Comparison of ENCODE assay signal across 8 mouse cellular contexts in the genomic region with DNA sequence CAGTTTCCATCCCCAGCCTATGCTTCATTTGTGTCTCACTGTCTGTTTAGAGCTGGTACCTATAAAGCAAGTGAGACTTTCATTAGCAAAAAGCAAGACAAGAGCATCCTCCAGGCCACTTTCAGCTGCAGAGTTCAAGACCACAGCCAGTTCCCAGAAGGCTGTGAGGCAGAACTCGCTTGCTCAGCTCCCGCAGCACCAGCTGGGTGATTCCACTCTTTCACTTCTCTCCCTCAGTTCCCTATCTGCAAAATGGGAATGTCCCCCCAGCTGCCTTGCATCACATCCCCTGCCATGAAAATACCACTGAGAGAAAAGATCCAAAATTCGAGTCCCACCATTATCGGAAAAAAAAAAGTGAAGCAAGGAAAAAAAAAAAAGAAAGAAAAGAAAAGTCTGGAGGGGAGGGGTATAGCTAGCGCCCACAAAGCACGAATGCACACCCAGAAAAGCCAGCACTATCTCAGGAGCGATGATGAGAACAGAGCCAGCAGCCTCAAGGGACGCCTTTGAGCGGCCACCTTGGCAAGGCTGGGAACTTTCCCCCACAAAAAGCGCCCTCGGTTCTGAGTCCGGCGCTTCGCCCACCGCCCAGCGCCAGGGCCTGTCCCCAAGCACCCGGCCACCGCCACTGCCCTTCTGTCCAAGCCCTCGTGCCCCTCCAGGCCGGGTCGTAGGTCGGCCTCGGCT. TPM values are rescaled to one million over a fixed set of nuclear protein-coding genes. Genes with fewer than 3 reads are reported as not detected.
DNase-seq lines count a peak whose midpoint lies in the region; ATAC-seq lines count a peak whose summit lies in the region.

No protein-coding gene starts in this region.

- WGBS in heart, embryonic 12.5 days, result 2% methylated on average over 22 of the region's 23 CpGs
- 3% methylated on average over 23 of the region's 23 CpGs for WGBS in limb, embryonic 15.5 days
- whole genome bisulfite sequencing in neural tube, embryonic 14.5 days, result 2% methylated on average over 23 of the region's 23 CpGs

- H3K4me3 ChIP-seq in heart, embryonic 12.5 days, result peak overlapping the region; percentile 91
- H3K4me3 ChIP-seq in limb, embryonic 15.5 days, result peak overlapping the region; percentile 60
- peak overlapping the region; percentile 91 for H3K4me3 ChIP-seq in neural tube, embryonic 14.5 days (ENCODE audit: low read depth, low read length)

- ATAC-seq in heart, embryonic 12.5 days (ENCODE audit: insufficient number of reproducible peaks, low FRiP score), result peak; percentile 3; the same call in 1 of the 2 replicates
- no peak for ATAC-seq in limb, embryonic 15.5 days (ENCODE audit: insufficient number of reproducible peaks, low FRiP score, low TSS enrichment, low read depth)
- ATAC-seq in neural tube, embryonic 14.5 days (ENCODE audit: low read depth), result peak; percentile 7; the same call in 1 of the 2 replicates

- H3K9ac ChIP-seq in heart, embryonic 12.5 days, result peak overlapping the region; percentile 89
- peak overlapping the region; percentile 64 for H3K9ac ChIP-seq in limb, embryonic 15.5 days
- peak overlapping the region; percentile 96 for H3K9ac ChIP-seq in neural tube, embryonic 14.5 days (replicated peaks; ENCODE audit: low read depth, low read length)

- H3K27me3 ChIP-seq in heart, embryonic 12.5 days (replicated peaks), result no peaks in the 10 kb centered on the region; the same call in 1 of the 2 replicates
- 0 out of 2 replicates have a peak, but pooled peaks cover 16% of the 10 kb centered on the region for H3K27me3 ChIP-seq in limb, embryonic 15.5 days
- H3K27me3 ChIP-seq in neural tube, embryonic 14.5 days (ENCODE audit: control insufficient read depth, insufficient read depth, low read length), result no peaks in the 10 kb centered on the region

- H3K9me3 ChIP-seq in heart, embryonic 12.5 days (replicated peaks), result no peaks in the 10 kb centered on the region
- no peaks in the 10 kb centered on the region for H3K9me3 ChIP-seq in limb, embryonic 15.5 days
- no peaks in the 10 kb centered on the region for H3K9me3 ChIP-seq in neural tube, embryonic 14.5 days (ENCODE audit: control insufficient read depth, low read length)

- peak overlapping the region; percentile 98 for H3K4me2 ChIP-seq in heart, embryonic 12.5 days
- H3K4me2 ChIP-seq in limb, embryonic 15.5 days, result peak overlapping the region; percentile 95
- peak overlapping the region; percentile 71 for H3K4me2 ChIP-seq in neural tube, embryonic 14.5 days (ENCODE audit: low read depth, low read length)

- DNase-seq in gastrocnemius, postnatal 25 days, result peak; percentile 35
- no peak for DNase-seq in gastrocnemius, postnatal 4 days (ENCODE audit: low spot score in 2 of 2)
- DNase-seq in urinary bladder, adult 2 months (ENCODE audit: low spot score), result peak; percentile 11
- no peak for DNase-seq in urinary bladder, postnatal 25 days (ENCODE audit: low spot score)
- DNase-seq in embryo, embryonic 10 days (ENCODE audit: low spot score), result no peak

- peak overlapping the region; percentile 77; the same call in 1 of the 2 replicates for H3K27ac ChIP-seq in heart, embryonic 12.5 days (ENCODE audit: poor library complexity, severe bottlenecking)
- H3K27ac ChIP-seq in limb, embryonic 15.5 days, result no peak overlapping the region
- H3K27ac ChIP-seq in neural tube, embryonic 14.5 days (ENCODE audit: low read depth, low read length), result peak overlapping the region; percentile 86

- no peaks in the 10 kb centered on the region for H3K36me3 ChIP-seq in heart, embryonic 12.5 days
- no peaks in the 10 kb centered on the region for H3K36me3 ChIP-seq in limb, embryonic 15.5 days
- H3K36me3 ChIP-seq in neural tube, embryonic 14.5 days (ENCODE audit: control insufficient read depth, insufficient read depth, low read length), result no peaks in the 10 kb centered on the region

- peaks cover 28% of the 10 kb centered on the region for H3K4me1 ChIP-seq in heart, embryonic 12.5 days (replicated peaks)
- H3K4me1 ChIP-seq in limb, embryonic 15.5 days, result peaks cover 19% of the 10 kb centered on the region
- H3K4me1 ChIP-seq in neural tube, embryonic 14.5 days (ENCODE audit: control insufficient read depth, insufficient read depth, low read length), result 0 out of 2 replicates have a peak, but pooled peaks cover 5% of the 10 kb centered on the region

RNA-seq across cellular contexts. Expression of a gene that starts 1.3 kb away (rescaled TPM):
- total RNA-seq in gastrocnemius, postnatal 25 days (2021), result 1 to 10 TPM; 3.7 to 4.1 TPM
- 10 to 100 TPM; 12.5 to 12.7 TPM for total RNA-seq in gastrocnemius, postnatal 4 days (2021)
- 7.1 and 10.1 TPM in 2 replicates for polyA plus RNA-seq in urinary bladder, adult 2 months (2012; rRNA removed)
- polyA plus RNA-seq in heart, embryonic 12.5 days (2016; fragmentation: Nextera tagmentation; extraction: Ambion mirVana), result 1.6 and 2.0 TPM in 2 replicates
- polyA plus RNA-seq in limb, embryonic 15.5 days (2015; fragmentation: Nextera tagmentation; extraction: Ambion mirVana), result 1.5 and 1.8 TPM in 2 replicates
- polyA plus RNA-seq in neural tube, embryonic 14.5 days (2014; fragmentation: Nextera tagmentation; extraction: Ambion mirVana), result 9.3 and 9.7 TPM in 2 replicates

Comparison
In these comparisons a context has a peak if more than half of its experiments do, and no peak if none do; other contexts are left out.
1. DNase-seq: peak in gastrocnemius, postnatal 25 days (single experiment) and urinary bladder, adult 2 months (single experiment); none in gastrocnemius, postnatal 4 days (0 of 2), urinary bladder, postnatal 25 days (single experiment) and embryo, embryonic 10 days (single experiment).
2. Peak in every context shown above with its lines, with median percentiles within 50 percentile points of each other: H3K4me2 ChIP-seq, H3K4me3 ChIP-seq and H3K9ac ChIP-seq.